Comparison of ENCODE assay signal across 19 mouse cellular contexts in the genomic region with DNA sequence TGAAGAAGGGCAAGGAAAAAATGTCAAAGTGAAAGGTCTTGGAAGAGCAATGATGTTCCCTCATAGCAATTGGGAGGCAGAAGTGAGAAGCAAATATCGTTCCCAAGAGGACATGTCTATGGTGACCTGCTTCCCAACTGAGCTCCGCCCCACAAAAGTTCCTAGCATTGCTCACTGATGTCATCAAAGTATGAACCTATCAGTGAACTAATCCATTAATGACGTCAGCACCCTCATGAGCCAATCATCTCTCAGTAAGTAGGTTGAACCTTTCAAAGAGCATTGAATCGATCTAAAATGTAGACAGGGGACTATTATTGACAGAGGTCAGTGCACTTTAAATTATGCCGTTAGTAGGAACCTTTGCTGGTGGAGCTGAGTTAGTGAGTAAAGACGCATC.
"Had no signal": no experiment of that assay in that cellular context is flagged by ENCODE, and none has a peak within 500 bp of the region (broad histone marks: within the 10 kb centered on the region; RNA-seq: fewer than 3 reads in every experiment).

No protein-coding gene starts in this region.

- H3K4me3 ChIP-seq: lung, embryonic 15.5 days; megakaryocyte, embryonic 14.5 days; midbrain, embryonic 13.5 days; midbrain, embryonic 15.5 days; neural tube, embryonic 12.5 days had no signal

- H3K4me1 ChIP-seq: lung, embryonic 15.5 days; megakaryocyte, embryonic 14.5 days; midbrain, embryonic 13.5 days; midbrain, embryonic 15.5 days; neural tube, embryonic 12.5 days had no signal

- H3K27me3 ChIP-seq: lung, embryonic 15.5 days; megakaryocyte, embryonic 14.5 days; midbrain, embryonic 13.5 days; midbrain, embryonic 15.5 days; neural tube, embryonic 12.5 days had no signal

- H3K36me3 ChIP-seq: lung, embryonic 15.5 days; midbrain, embryonic 13.5 days; midbrain, embryonic 15.5 days; neural tube, embryonic 12.5 days had no signal

- H3K4me2 ChIP-seq: lung, embryonic 15.5 days; midbrain, embryonic 11.5 days; midbrain, embryonic 13.5 days; midbrain, embryonic 15.5 days; neural tube, embryonic 12.5 days had no signal

- H3K9ac ChIP-seq: liver, postnatal 0 days; lung, embryonic 15.5 days; midbrain, embryonic 13.5 days; midbrain, embryonic 15.5 days; neural tube, embryonic 12.5 days had no signal

- DNase-seq: liver, postnatal 0 days; lung, adult 2 months; lung, postnatal 14 days; lung, postnatal 36 days; right cerebral cortex, adult 18-20 months; right cerebral cortex, postnatal 25 days; right cerebral cortex, postnatal 4 days; spleen, adult 18-20 months; thymus, adult 18-20 months; thymus, postnatal 14 days; thymus, postnatal 36 days had no signal

- H3K9me3 ChIP-seq: lung, embryonic 15.5 days; midbrain, embryonic 13.5 days; midbrain, embryonic 15.5 days; neural tube, embryonic 12.5 days had no signal

- H3K27ac ChIP-seq: lung, embryonic 15.5 days; macrophage; midbrain, embryonic 13.5 days; midbrain, embryonic 15.5 days; neural tube, embryonic 12.5 days had no signal

- ATAC-seq: liver, postnatal 0 days; lung, postnatal 0 days; midbrain, embryonic 13.5 days; midbrain, embryonic 15.5 days had no signal
